Mouse (Mus musculus) layer of hippocampus, postnatal 36 days (tissue): ENCODE data around the gene Gm12666. TPM values are rescaled to one million over a fixed set of nuclear protein-coding genes. Genes with fewer than 3 reads are reported as not detected.
"Not testable (repeated sequence)": the region's sequence is repeated elsewhere in the genome, so short reads cannot be mapped to it uniquely, and the experiment has no call there.

Source experiments
- DNase-seq, 2 experiments: peaks; one replicate each; pipeline ENCODE4 v3.0.0; 2022
- total RNA-seq, 2 experiments: library from RNA; stranded (reverse); gene quantifications; 2 replicates each; pipeline ENCODE4 v1.2.3; 2021

Gm12666 gene
- total RNA-seq: 1 to 10 TPM; 1.1 to 1.2 TPM

DNA sequence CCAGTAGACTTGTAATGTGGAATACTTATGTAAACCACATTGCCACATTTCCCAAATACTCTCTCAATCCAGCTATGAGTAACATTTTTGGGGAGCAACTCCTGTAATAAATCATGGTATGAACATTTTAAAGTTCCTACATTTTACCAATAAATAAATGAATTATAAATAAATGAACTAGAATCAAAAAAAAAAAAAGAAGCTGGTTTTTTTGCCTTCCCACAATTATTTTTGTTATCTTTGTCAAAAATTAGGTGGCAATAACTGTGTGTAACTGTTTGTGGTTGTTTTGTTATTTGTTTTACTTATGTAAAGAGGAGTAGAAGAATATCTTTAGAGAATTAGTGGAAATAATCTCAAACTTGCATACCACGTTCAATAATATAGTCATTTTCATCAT lies at the start of gene Gm12666:
Gene Gm12666 (minus strand): TSS at position 101 of the 400 bp plus-strand sequence.
- DNase-seq: not testable (repeated sequence)

DNA sequence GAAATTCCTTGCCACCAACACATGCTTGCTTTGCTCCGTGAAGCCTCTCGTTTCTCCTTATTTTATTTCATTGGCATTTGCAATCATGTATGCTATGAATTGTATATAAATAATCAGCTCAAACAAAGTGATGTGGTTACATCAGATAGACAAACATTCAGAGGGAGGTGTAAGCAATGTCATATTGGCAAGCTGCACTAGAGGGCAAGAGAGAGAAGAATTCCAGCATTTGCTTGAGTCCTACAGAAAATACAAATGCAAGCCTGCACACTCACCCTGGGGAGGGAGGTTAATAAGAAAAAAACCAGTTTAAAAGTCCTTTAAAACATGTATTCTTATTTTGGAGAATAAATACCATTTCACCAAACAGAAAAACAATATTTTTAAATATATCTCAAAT lies 34.8 kb upstream of the Gm12666 start:
- no peak for DNase-seq

DNA sequence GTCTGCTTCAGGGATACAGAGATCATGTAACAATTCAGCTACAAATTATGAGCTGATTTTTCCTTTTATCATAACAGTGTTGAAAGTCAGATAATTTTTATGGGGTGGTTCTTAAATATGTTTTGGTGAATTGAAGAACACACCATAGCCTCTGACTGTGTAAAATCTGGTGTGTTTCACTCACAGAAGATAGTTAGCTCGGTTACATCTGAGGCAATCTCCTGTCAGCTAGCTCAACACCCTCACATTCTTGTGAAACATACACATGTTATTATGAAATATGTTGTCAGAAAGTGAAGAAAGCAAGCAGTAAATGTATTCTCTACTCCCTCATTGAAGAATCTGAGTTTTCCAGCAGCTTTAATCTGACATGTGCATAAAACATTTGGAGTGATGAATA lies 24.7 kb upstream of the Gm12666 start:
- no peak for DNase-seq

DNA sequence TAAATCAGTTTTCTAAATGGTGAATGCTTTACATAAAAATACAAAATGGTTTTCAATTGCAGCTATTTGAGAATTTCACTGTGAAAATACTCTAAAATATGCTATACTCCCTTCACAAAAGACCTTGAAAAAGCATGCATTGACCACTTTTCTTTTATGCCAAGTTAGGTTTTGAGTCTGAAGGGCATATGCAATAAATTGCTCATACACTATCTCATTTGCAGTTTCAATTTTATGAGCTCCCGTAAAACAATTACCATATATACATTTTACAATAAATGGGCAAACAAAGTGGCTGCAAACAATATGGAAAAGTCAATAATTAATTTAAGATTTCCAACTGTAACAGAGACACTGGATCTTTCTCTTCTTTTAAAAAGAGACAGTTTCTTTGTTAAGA lies 38.9 kb downstream of the Gm12666 start:
- no peak for DNase-seq

DNA sequence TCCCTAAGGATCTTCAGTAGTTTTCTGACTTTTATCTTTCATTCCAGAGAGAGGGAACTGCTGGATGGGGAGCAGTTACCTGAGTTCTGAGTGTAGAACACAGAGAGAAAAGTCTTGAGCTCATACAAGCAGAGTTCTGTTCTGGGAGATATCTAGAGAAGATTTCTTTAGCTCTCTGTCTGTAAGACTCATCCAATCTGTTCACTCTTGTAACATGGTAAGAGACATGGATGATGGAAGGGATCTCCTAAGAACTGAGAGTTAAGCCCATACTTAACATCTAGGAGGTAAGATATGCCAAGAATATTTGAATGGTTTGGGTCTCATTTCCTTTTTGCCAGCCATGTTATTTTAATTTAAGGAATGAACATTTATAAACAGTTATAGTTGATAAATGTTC lies 44.4 kb downstream of the Gm12666 start, which contains the start of gene Izumo3:
Gene Izumo3 (minus strand): TSS at position 101 of the 400 bp plus-strand sequence.
- no peak for DNase-seq

Other genes starting within 250 kb of the Gm12666 start
- not detected for gene Izumo3, start 44.5 kb downstream of the Gm12666 start, total RNA-seq